Mouse (Mus musculus): Measurements from ENCODE around the gene Hmga2. TPM values are rescaled to one million over a fixed set of nuclear protein-coding genes. Genes with fewer than 3 reads are reported as not detected.

The Hmga2 gene
- polyA plus RNA-seq (2015; fragmentation: Nextera tagmentation; extraction: Ambion mirVana) = 59.2 and 64.9 TPM in 2 replicates

DNA sequence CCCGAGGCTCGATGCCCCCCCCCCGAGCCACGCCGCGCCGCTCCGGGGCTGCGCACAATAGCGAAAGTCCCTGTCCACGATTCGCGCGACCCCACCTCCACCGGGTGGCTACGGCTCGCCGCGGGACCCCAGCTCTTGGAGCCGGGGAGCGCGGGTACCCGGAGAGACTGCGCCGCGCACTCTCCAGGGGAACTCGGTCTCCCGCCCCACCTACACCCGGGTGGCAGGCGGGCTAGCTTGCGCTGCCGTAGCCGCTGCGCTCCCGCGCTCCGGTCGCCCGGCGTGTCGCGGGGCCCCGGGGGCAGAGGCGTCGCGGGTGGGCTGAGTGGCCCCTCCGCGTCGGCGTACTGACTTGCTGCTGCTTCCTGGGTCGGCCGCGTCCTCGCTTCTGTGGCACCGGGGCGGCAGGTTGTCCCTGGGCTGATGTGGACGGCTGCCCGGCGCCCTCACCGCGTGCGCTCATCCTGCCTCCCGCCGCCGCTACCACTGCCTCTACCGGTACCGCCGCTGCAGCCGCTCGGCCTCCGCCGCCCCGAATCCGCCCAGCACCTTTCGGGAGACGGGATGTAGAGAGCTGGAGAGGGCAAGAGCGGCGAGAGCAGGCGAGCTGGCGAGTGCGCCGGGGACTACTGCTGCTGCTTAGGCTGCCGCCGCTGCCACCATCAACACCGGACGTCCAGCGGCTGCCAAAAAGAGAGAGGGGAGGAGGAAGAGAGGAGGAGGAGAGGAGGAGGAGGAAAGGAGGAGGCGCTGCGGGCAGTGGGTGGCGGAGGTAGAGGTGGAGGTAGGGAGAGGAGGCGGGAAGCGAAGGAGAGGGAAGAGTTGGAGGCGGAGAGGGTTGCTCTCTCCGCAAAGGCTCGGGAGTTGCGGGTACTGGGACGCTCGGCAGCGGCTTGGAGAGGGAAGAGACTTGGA, at the start of gene Hmga2:
Gene Hmga2 (minus strand): TSS at position 869 of the 915 bp plus-strand sequence.
- Histone ChIP-seq H3K9ac (peak within 1 kb of the TSS; percentile 99), H3K27me3 (no peaks in the 10 kb centered on the region), H3K4me3 (peak within 1 kb of the TSS; percentile 91), H3K9me3 (no peaks in the 10 kb centered on the region), H3K4me2 (peak within 1 kb of the TSS; percentile 81), H3K4me1 (peaks cover 11% of the 10 kb centered on the region; the same call in 1 of the 2 replicates), H3K36me3 (0 out of 2 replicates have a peak, but pooled peaks cover 3% of the 10 kb centered on the region), H3K27ac (peak within 1 kb of the TSS; percentile 97)
- under 1% methylated on average over 94 of the region's 99 CpGs for WGBS
- ATAC-seq (ENCODE audit: insufficient number of reproducible peaks, insufficient read depth, low FRiP score, low TSS enrichment, low read depth) = peak; percentile 82

DNA sequence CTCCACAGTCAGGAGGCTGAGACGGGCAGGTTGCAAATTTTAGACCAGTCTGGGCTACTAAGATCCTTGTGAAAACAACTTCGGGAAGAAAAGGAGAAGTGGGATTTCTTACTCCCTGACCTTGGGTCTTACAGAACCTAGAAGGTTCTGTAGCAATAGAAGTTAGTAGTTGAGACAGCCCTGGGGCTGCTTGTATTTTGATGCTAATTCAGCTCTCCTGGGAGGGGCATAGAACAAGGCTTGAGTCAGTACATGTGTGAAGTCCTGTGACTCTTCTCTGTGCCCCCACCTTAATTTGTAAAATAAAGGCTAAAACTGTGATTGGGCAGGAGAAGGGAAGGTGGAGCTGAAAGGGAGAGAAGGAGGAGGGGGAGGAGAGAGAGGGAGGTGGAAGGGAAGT, 46.7 kb upstream of the Hmga2 start:
- H3K9me3 ChIP-seq = 0 out of 2 replicates have a peak, but pooled peaks cover 6% of the 10 kb centered on the region
- ATAC-seq (ENCODE audit: insufficient number of reproducible peaks, insufficient read depth, low FRiP score, low TSS enrichment, low read depth) = no peak
- H3K4me3 ChIP-seq = no peak overlapping the region
- no peak overlapping the region for H3K4me2 ChIP-seq
- H3K9ac ChIP-seq = no peak overlapping the region
- H3K27ac ChIP-seq = no peak overlapping the region
- H3K36me3 ChIP-seq = no peaks in the 10 kb centered on the region
- 91% methylated on average over 2 of the region's 2 CpGs for WGBS
- H3K27me3 ChIP-seq = no peaks in the 10 kb centered on the region
- H3K4me1 ChIP-seq = peaks cover 9% of the 10 kb centered on the region

DNA sequence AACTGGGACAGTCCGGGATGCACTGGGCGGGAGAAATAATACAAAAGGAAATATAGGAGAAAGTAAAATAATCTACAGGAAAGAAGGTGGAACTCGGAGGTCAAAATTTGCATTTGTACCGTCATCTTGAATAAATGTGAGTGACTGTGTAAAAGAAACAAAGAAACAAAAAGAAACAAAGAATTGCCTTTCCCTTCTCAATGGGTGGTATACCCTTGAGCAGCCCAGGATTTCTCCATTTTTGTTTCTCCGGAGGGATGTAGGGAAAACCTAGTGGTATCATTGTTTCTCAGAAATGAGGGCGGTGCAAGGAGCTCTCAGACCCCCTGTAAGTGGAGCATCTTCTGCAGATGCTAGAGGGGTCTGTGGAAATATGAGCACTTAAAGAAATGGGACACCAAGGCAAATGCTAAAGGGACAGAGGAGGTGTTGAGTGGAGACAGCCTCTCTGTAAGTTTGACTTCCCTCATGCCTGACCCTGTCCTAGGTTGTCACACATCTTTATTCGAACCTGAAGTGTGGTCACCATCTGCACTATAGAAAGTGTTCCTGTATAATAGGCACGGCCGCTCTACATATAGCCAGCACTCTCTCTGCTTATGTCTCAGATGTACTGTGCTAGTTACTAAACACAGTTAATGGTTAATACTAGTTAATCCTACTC, 45.8 kb upstream of the Hmga2 start:
- Histone ChIP-seq H3K4me1 (peaks cover 9% of the 10 kb centered on the region), H3K36me3 (no peaks in the 10 kb centered on the region), H3K9ac (no peak overlapping the region), H3K4me3 (no peak overlapping the region), H3K4me2 (no peak overlapping the region), H3K27me3 (no peaks in the 10 kb centered on the region), H3K9me3 (0 out of 2 replicates have a peak, but pooled peaks cover 6% of the 10 kb centered on the region), H3K27ac (no peak overlapping the region)
- no peak for ATAC-seq (ENCODE audit: insufficient number of reproducible peaks, insufficient read depth, low FRiP score, low TSS enrichment, low read depth)
- WGBS = 79% methylated on average over 9 of the region's 9 CpGs

DNA sequence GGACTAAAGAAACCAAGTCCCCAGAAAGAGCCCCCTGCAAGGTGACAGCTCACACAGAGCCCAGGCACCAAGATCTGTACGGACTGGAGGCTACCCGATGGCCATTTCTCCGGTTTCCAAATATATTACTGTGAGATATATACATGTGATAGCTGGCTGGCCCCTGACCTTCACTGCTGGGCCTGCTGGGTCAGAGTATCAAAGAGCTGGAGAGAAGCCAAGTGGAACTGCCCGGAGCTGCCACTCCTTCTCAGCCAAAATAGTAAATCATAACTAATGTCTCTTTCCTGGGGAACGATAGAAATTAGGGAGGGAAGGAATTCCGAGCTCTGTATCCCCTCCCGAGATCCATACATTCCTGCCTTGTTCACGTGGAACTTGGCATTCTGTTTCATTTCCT, 40.0 kb upstream of the Hmga2 start:
- H3K4me3 ChIP-seq = no peak overlapping the region
- no peak overlapping the region for H3K9ac ChIP-seq
- no peaks in the 10 kb centered on the region for H3K36me3 ChIP-seq
- H3K4me2 ChIP-seq = no peak overlapping the region
- no peak for ATAC-seq (ENCODE audit: insufficient number of reproducible peaks, insufficient read depth, low FRiP score, low TSS enrichment, low read depth)
- H3K4me1 ChIP-seq = peaks cover 19% of the 10 kb centered on the region
- WGBS = 25% methylated on average over 8 of the region's 8 CpGs
- 0 out of 2 replicates have a peak, but pooled peaks cover 6% of the 10 kb centered on the region for H3K9me3 ChIP-seq
- no peak overlapping the region for H3K27ac ChIP-seq
- no peaks in the 10 kb centered on the region for H3K27me3 ChIP-seq

DNA sequence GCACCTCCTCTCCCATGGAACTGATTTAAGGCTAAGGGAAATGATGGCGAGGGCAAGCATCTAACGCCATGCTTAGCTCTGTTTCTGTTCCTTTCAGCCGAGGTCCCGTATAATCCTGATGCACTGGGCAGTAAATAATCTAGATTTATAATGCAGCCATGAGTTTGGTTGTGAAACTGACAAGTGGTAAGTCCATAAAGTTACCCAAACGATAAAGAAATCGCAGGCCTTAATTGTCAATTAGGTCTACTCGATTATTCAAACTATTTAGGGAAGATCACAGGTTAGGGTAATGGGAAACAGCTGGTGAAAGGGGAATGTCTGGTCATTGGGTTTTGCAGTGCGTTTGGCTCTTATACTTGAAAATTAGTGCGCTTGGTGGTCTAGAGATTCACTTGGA, 37.5 kb upstream of the Hmga2 start:
- Histone ChIP-seq H3K9me3 (no peaks in the 10 kb centered on the region), H3K27me3 (no peaks in the 10 kb centered on the region), H3K4me2 (peak overlapping the region; percentile 24)

DNA sequence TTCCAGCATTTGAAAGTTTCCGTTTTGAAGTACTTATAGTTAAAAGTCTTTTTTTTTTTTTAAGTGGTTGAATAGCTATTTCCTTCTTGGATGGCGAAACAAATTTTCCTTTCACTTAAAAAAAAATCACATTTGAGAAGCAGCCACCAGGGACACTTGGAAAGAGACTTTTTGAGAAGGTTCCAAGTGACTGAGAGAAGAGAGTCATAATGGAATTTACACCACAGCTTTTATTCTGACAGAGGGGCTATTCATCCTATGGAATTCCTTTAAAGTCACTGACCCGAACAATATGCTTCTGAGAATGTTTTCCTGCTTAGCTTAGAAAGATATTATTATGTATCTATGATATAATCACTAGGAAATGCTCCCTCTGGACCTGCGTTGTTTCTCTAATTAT, 36.7 kb upstream of the Hmga2 start:
- Histone ChIP-seq H3K4me3 (no peak overlapping the region), H3K4me2 (no peak overlapping the region), H3K9ac (no peak overlapping the region), H3K36me3 (no peaks in the 10 kb centered on the region), H3K27me3 (no peaks in the 10 kb centered on the region), H3K4me1 (peaks cover 19% of the 10 kb centered on the region), H3K27ac (no peak overlapping the region), H3K9me3 (no peaks in the 10 kb centered on the region)
- no peak for ATAC-seq (ENCODE audit: insufficient number of reproducible peaks, insufficient read depth, low FRiP score, low TSS enrichment, low read depth)
- WGBS = 23% methylated on average over 4 of the region's 4 CpGs

More for the DNA sequence above, 37.5 kb upstream of the Hmga2 start:
- H3K9ac ChIP-seq = no peak overlapping the region
- H3K36me3 ChIP-seq = no peaks in the 10 kb centered on the region
- no peak overlapping the region for H3K27ac ChIP-seq
- ATAC-seq (ENCODE audit: insufficient number of reproducible peaks, insufficient read depth, low FRiP score, low TSS enrichment, low read depth) = no peak
- H3K4me3 ChIP-seq = no peak overlapping the region
- whole genome bisulfite sequencing = 33% methylated on average over 9 of the region's 9 CpGs
- H3K4me1 ChIP-seq = peaks cover 19% of the 10 kb centered on the region

DNA sequence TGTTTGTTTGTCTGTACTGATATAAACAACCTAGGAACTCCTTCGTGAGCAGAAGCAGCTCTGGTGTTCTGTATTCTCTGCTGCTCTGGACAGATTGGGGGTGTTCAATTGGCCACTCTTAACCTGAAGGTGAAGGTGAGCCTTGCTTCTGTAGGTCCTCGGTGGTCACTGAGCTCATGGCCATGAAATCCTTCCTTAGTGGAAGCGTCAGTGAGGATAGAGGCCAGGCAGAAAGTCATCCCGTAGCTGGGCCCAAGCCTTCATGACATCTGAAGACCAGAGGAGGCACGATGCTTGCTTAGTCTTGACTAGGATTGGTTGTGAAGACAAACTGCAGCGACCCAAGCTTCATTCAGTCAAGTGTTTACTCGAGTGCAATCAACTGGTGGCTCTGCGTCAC, 35.9 kb upstream of the Hmga2 start:
- no peak overlapping the region for H3K27ac ChIP-seq
- no peaks in the 10 kb centered on the region for H3K36me3 ChIP-seq
- H3K4me2 ChIP-seq = no peak overlapping the region
- no peak overlapping the region for H3K4me3 ChIP-seq
- H3K9ac ChIP-seq = no peak overlapping the region
- no peaks in the 10 kb centered on the region for H3K27me3 ChIP-seq
- WGBS = 88% methylated on average over 8 of the region's 8 CpGs
- peaks cover 19% of the 10 kb centered on the region for H3K4me1 ChIP-seq
- H3K9me3 ChIP-seq = no peaks in the 10 kb centered on the region
- no peak for ATAC-seq (ENCODE audit: insufficient number of reproducible peaks, insufficient read depth, low FRiP score, low TSS enrichment, low read depth)

DNA sequence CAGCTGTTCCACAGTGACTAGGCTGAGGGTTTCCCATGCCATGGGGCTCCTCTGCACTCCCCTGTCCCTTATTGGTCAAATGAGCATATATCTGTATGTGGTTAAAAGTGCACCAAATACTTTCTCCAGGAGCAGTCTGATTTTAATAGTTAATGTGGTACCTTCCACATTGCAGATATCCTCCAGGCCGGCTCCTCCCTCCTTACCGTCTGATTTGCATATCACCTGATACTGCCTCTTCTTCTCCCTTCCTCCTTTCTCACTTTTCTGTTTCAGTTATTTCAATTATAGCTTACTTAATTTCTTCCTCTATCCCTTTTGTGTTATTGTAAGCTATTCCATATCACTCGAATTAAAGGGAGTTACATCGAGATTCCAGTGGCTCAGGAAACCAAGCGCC, 27.7 kb upstream of the Hmga2 start:
- 72% methylated on average over 5 of the region's 5 CpGs for WGBS
- Histone ChIP-seq H3K9ac (no peak overlapping the region), H3K27me3 (no peaks in the 10 kb centered on the region), H3K9me3 (no peaks in the 10 kb centered on the region), H3K4me3 (no peak overlapping the region), H3K4me1 (0 out of 2 replicates have a peak, but pooled peaks cover 4% of the 10 kb centered on the region), H3K4me2 (no peak overlapping the region), H3K36me3 (no peaks in the 10 kb centered on the region), H3K27ac (no peak overlapping the region)
- ATAC-seq (ENCODE audit: insufficient number of reproducible peaks, insufficient read depth, low FRiP score, low TSS enrichment, low read depth) = no peak

DNA sequence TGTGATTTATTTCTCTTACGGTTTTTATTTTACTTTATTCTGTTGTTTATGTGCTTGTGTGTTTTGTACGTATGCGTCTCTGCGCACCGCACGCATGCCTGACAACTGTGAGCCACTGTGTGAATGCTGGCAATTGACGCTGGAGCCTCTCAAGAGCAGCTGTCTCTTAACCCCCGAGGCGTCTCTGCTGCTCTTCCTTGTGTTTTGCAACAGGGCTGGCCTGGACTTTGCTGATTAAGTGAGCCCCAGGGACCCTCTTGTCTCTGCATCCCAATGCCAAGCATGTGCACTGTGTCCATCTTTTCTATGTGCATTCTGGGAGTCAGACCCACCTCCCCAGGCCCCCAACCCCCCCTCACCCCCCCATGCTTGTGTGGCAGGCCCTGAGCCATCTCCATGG, 24.5 kb upstream of the Hmga2 start:
- 43% methylated on average over 9 of the region's 9 CpGs for WGBS
- no peak overlapping the region for H3K4me2 ChIP-seq
- no peak overlapping the region for H3K9ac ChIP-seq
- no peak overlapping the region for H3K27ac ChIP-seq
- 0 out of 2 replicates have a peak, but pooled peaks cover 4% of the 10 kb centered on the region for H3K4me1 ChIP-seq
- ATAC-seq (ENCODE audit: insufficient number of reproducible peaks, insufficient read depth, low FRiP score, low TSS enrichment, low read depth) = no peak
- no peak overlapping the region for H3K4me3 ChIP-seq
- H3K27me3 ChIP-seq = no peaks in the 10 kb centered on the region
- no peaks in the 10 kb centered on the region for H3K9me3 ChIP-seq
- H3K36me3 ChIP-seq = no peaks in the 10 kb centered on the region

DNA sequence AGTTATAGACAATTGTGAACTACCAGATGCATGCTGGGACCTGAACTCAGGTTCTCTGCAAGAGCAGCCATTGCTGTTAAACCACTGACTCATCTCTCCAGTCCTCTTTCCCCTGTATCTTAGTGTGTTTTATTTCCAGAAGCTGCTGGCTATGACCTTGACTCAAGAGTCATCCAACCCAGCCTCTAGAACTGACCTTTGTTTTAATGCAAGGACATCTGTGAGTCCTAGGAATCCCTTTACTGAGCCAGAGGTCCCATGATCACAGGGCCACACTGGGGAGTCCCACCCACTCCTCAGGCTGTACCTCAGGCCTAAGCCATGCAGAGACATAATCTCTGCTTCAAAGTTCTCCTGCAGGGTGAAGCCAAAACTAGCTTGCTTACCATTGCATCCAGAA, 21.8 kb upstream of the Hmga2 start:
- no peak overlapping the region for H3K4me2 ChIP-seq
- no peak overlapping the region for H3K9ac ChIP-seq
- H3K27ac ChIP-seq = no peak overlapping the region
- no peaks in the 10 kb centered on the region for H3K27me3 ChIP-seq
- no peak for ATAC-seq (ENCODE audit: insufficient number of reproducible peaks, insufficient read depth, low FRiP score, low TSS enrichment, low read depth)
- no peaks in the 10 kb centered on the region for H3K36me3 ChIP-seq
- H3K4me1 ChIP-seq = 0 out of 2 replicates have a peak, but pooled peaks cover 4% of the 10 kb centered on the region
- H3K4me3 ChIP-seq = no peak overlapping the region
- no peaks in the 10 kb centered on the region for H3K9me3 ChIP-seq

DNA sequence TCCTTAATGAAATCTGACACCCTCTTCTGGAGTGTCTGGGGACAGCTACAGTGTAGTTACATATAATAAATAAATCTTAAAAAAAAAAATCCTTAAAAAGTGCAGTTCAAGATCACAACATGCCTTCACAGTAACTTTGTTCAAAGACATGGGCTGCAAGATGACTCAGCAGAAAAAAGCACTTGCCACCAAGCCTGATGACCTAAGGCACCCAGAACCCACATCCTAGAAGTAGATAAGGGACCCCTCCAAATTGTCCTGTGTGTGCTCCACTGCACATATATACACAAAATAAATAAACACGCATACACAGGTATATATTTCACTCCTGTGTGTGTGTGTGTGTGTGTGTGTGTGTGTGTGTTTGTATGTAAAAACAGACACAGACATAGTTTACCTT, 18.4 kb upstream of the Hmga2 start:
- no peaks in the 10 kb centered on the region for H3K36me3 ChIP-seq
- no peaks in the 10 kb centered on the region for H3K9me3 ChIP-seq
- ATAC-seq (ENCODE audit: insufficient number of reproducible peaks, insufficient read depth, low FRiP score, low TSS enrichment, low read depth) = no peak
- WGBS = 88% methylated on average over 1 of the region's 1 CpGs
- H3K4me3 ChIP-seq = no peak overlapping the region
- H3K4me1 ChIP-seq = peaks cover 4% of the 10 kb centered on the region; the same call in 1 of the 2 replicates
- no peaks in the 10 kb centered on the region for H3K27me3 ChIP-seq
- H3K9ac ChIP-seq = no peak overlapping the region
- no peak overlapping the region for H3K4me2 ChIP-seq
- H3K27ac ChIP-seq = no peak overlapping the region

Measured in embryonic facial prominence, embryonic 13.5 days (tissue).